Mouse (Mus musculus) embryonic fibroblast, embryonic 13.5 days (primary cell): ENCODE results near the gene Ifrd1.

Source experiments
- CTCF ChIP-seq: IDR thresholded peaks from 2 replicates; pipeline ENCODE4 v1.5.1; 2011; ENCODE audit warnings: mild to moderate bottlenecking, control low read depth, low read length, moderate library complexity, borderline replicate concordance; ENCODE audit not compliant: insufficient read depth
- POLR2A ChIP-seq: IDR thresholded peaks from 2 replicates; pipeline ENCODE4 v1.6.1; 2011; ENCODE audit warnings: low read depth, mild to moderate bottlenecking, control low read depth, low read length, moderate library complexity

DNA sequence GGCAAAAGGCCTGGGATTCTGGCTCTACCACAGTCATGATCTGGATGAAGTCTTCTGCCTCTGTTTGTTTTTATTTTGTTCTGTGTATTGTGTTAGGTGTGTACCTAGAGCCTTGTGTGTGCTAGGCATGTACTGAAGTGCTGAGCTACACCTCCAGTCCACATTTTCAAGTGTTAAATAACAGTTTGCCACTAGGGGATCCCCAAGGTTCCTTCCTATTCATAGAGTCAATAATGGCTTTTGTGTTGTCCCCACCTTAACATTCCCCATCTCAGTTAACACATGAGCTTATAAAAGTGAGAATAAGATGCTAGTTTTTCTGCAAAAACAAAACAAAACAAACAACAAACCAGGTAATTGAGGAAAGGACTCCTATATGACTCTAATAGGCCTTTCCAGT, 7.7 kb upstream of the Ifrd1 start:
- no peak for TF ChIP-seq CTCF
- TF ChIP-seq POLR2A = no peak
